Mouse (Mus musculus): ENCODE data around the gene Vmn1r115. TPM values are rescaled to one million over a fixed set of nuclear protein-coding genes. Genes with fewer than 3 reads are reported as not detected.
"Not testable (repeated sequence)": the region's sequence is repeated elsewhere in the genome, so short reads cannot be mapped to it uniquely, and the experiment has no call there.

The Vmn1r115 gene
- polyA plus RNA-seq (2015; fragmentation: Nextera tagmentation; extraction: Ambion mirVana): not detected in 2 replicates

- H3K4me2 ChIP-seq (ENCODE audit: low read depth, low read length); H3K27ac ChIP-seq (ENCODE audit: low read length); H3K9ac ChIP-seq (ENCODE audit: low read length); H3K27me3 ChIP-seq (ENCODE audit: control insufficient read depth, insufficient read depth, low read length); H3K4me1 ChIP-seq (ENCODE audit: control insufficient read depth, insufficient read depth, low read length); ATAC-seq (ENCODE audit: insufficient read depth, low FRiP score); H3K36me3 ChIP-seq (ENCODE audit: control insufficient read depth, insufficient read depth, low read length); H3K4me3 ChIP-seq (replicated peaks; ENCODE audit: low read length); H3K9me3 ChIP-seq (replicated peaks; ENCODE audit: control insufficient read depth, low read length): not testable (repeated sequence)
- WGBS: 91% methylated on average over 1 of the region's 3 CpGs
These were observed at the start of gene Vmn1r115 for GRCm38 (mm10) chr7:20844885-20845284. Vmn1r115 (minus strand) TSS chr7:20844985.

GRCm38 (mm10) chr7:20884021-20884420, 39.2 kb upstream of the Vmn1r115 start, which contains the start of gene Vmn1r117:
Vmn1r117 (minus strand) TSS chr7:20884121.
- not testable (repeated sequence) for ATAC-seq (ENCODE audit: insufficient read depth, low FRiP score); H3K27me3 ChIP-seq (ENCODE audit: control insufficient read depth, insufficient read depth, low read length); H3K4me2 ChIP-seq (ENCODE audit: low read depth, low read length); H3K4me1 ChIP-seq (ENCODE audit: control insufficient read depth, insufficient read depth, low read length); H3K36me3 ChIP-seq (ENCODE audit: control insufficient read depth, insufficient read depth, low read length); H3K4me3 ChIP-seq (replicated peaks; ENCODE audit: low read length); H3K9me3 ChIP-seq (replicated peaks; ENCODE audit: control insufficient read depth, low read length); H3K9ac ChIP-seq (ENCODE audit: low read length); H3K27ac ChIP-seq (ENCODE audit: low read length)
- WGBS: no CpG with 5 or more reads among the region's 2 CpGs

- not testable (repeated sequence) for H3K36me3 ChIP-seq (ENCODE audit: control insufficient read depth, insufficient read depth, low read length); H3K9me3 ChIP-seq (replicated peaks; ENCODE audit: control insufficient read depth, low read length); H3K4me3 ChIP-seq (replicated peaks; ENCODE audit: low read length); H3K27ac ChIP-seq (ENCODE audit: low read length); H3K4me2 ChIP-seq (ENCODE audit: low read depth, low read length); H3K27me3 ChIP-seq (ENCODE audit: control insufficient read depth, insufficient read depth, low read length); H3K9ac ChIP-seq (ENCODE audit: low read length); ATAC-seq (ENCODE audit: insufficient read depth, low FRiP score); H3K4me1 ChIP-seq (ENCODE audit: control insufficient read depth, insufficient read depth, low read length)
- 47% methylated on average over 3 of the region's 3 CpGs for WGBS
These were observed 27.2 kb upstream of the Vmn1r115 start, which contains the start of gene Vmn1r116 for GRCm38 (mm10) chr7:20871956-20872355. Vmn1r116 (plus strand) TSS chr7:20872256.

- H3K9me3 ChIP-seq (replicated peaks; ENCODE audit: control insufficient read depth, low read length); H3K4me1 ChIP-seq (ENCODE audit: control insufficient read depth, insufficient read depth, low read length); H3K27ac ChIP-seq (ENCODE audit: low read length); H3K4me3 ChIP-seq (replicated peaks; ENCODE audit: low read length); H3K4me2 ChIP-seq (ENCODE audit: low read depth, low read length); H3K36me3 ChIP-seq (ENCODE audit: control insufficient read depth, insufficient read depth, low read length); H3K27me3 ChIP-seq (ENCODE audit: control insufficient read depth, insufficient read depth, low read length); ATAC-seq (ENCODE audit: insufficient read depth, low FRiP score); H3K9ac ChIP-seq (ENCODE audit: low read length): not testable (repeated sequence)
- WGBS: no CpG with 5 or more reads among the region's 5 CpGs
These were observed 32.7 kb downstream of the Vmn1r115 start, which contains the start of gene Vmn1r114 for GRCm38 (mm10) chr7:20812086-20812485. Vmn1r114 (minus strand) TSS chr7:20812186.

Other genes with a start within 250 kb of the Vmn1r115 start
- gene Gm4513, start 246.0 kb downstream of the Vmn1r115 start, polyA plus RNA-seq (2015; fragmentation: Nextera tagmentation; extraction: Ambion mirVana): not detected in 2 replicates
- gene Vmn1r107, start 176.1 kb downstream of the Vmn1r115 start, polyA plus RNA-seq (2015; fragmentation: Nextera tagmentation; extraction: Ambion mirVana): not detected in 2 replicates
- not detected in 2 replicates for gene Vmn1r111, start 141.8 kb downstream of the Vmn1r115 start, polyA plus RNA-seq (2015; fragmentation: Nextera tagmentation; extraction: Ambion mirVana)
- not detected in 2 replicates for gene Gm10668, start 114.4 kb downstream of the Vmn1r115 start, polyA plus RNA-seq (2015; fragmentation: Nextera tagmentation; extraction: Ambion mirVana)
- gene Vmn1r112, start 73.8 kb downstream of the Vmn1r115 start, polyA plus RNA-seq (2015; fragmentation: Nextera tagmentation; extraction: Ambion mirVana): not detected in 2 replicates
- not detected in 2 replicates for gene Vmn1r113, start 57.7 kb downstream of the Vmn1r115 start, polyA plus RNA-seq (2015; fragmentation: Nextera tagmentation; extraction: Ambion mirVana)
- not detected in 2 replicates for gene Vmn1r114, start 32.8 kb downstream of the Vmn1r115 start, polyA plus RNA-seq (2015; fragmentation: Nextera tagmentation; extraction: Ambion mirVana)
- not detected in 2 replicates for gene Vmn1r116, start 27.3 kb upstream of the Vmn1r115 start, polyA plus RNA-seq (2015; fragmentation: Nextera tagmentation; extraction: Ambion mirVana)
- gene Vmn1r117, start 39.1 kb upstream of the Vmn1r115 start, polyA plus RNA-seq (2015; fragmentation: Nextera tagmentation; extraction: Ambion mirVana): not detected in 2 replicates
- not detected in 2 replicates for gene Vmn1r118, start 67.4 kb upstream of the Vmn1r115 start, polyA plus RNA-seq (2015; fragmentation: Nextera tagmentation; extraction: Ambion mirVana)
- not detected in 2 replicates for gene Vmn1r119, start 167.5 kb upstream of the Vmn1r115 start, polyA plus RNA-seq (2015; fragmentation: Nextera tagmentation; extraction: Ambion mirVana)
- not detected in 2 replicates for gene Vmn1r120, start 208.8 kb upstream of the Vmn1r115 start, polyA plus RNA-seq (2015; fragmentation: Nextera tagmentation; extraction: Ambion mirVana)